Mouse (Mus musculus): ENCODE results near the gene Gemin5.
"Not testable (repeated sequence)": the region's sequence is repeated elsewhere in the genome, so short reads cannot be mapped to it uniquely, and the experiment has no call there.

DNA sequence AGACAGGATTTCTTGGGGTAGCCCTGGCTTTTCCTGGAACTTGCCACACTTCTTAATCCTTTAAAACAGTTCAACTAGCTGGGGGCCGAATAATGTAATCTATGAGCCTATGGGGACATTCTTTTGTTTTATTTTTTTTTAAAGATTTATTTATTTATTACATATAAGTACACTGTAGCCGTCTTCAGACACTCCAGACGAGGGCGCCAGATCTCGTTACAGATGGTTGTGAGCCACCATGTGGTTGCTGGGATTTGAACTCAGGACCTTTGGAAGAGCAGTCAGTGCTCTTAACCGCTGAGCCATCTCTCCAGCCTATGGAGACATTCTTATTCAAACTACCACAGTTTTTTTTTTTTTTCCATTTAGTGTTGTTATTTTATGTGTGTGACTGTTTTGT is 11.6 kb upstream of the Gemin5 start:
- not testable (repeated sequence) for TF ChIP-seq CTCF (IDR thresholded peaks at IDR 0.05; ENCODE audit: borderline replicate concordance, extremely low read depth, insufficient read depth, insufficient read length); POLR2A (IDR thresholded peaks at IDR 0.05; ENCODE audit: borderline replicate concordance, extremely low read depth, insufficient read depth, insufficient read length, poor library complexity, severe bottlenecking)

Data from brain, embryonic 14.5 days (tissue).